Mouse (Mus musculus): Measurements from ENCODE around the gene Ip6k1.

GRCm38 (mm10) chr9:108035331-108036156 is 33.2 kb downstream of the Ip6k1 start:
- TF ChIP-seq POLR2A (IDR thresholded peaks at IDR 0.05; ENCODE audit: extremely low read depth, insufficient read depth, low read length) (no peak), CTCF (IDR thresholded peaks at IDR 0.05; ENCODE audit: extremely low read depth, insufficient read depth, low read length) (no peak)

All from cortical plate, adult 2 months (tissue).